Mouse (Mus musculus) spleen, adult 2 months (tissue): ENCODE data around the gene Ankrd39. TPM values are rescaled to one million over a fixed set of nuclear protein-coding genes. Genes with fewer than 3 reads are reported as not detected.
A peak's percentile ranks its signal among the peaks of the same experiment; 100 is the strongest.

Experiments
- DNase-seq, 2 experiments: peaks; one replicate each; pipeline versions ENCODE4 v3.0.0 to v3.0.0-alpha.2; 2012 to 2021; ENCODE audit warnings: low spot score in 2 of 2, low read depth in 1 of 2
- H3K27ac ChIP-seq: fragments of 200-500 bp; 2 replicates; pipeline ENCODE4 v1.5.1; 2012; ENCODE audit warnings: low read length, inconsistent platforms; ENCODE audit not compliant: insufficient read depth
- H3K27me3 ChIP-seq: fragments of 200-500 bp; 2 replicates; pipeline ENCODE4 v1.6.1; 2012; ENCODE audit warnings: mild to moderate bottlenecking, moderate library complexity, low read length, inconsistent platforms; ENCODE audit not compliant: control insufficient read depth, insufficient read depth
- H3K36me3 ChIP-seq: fragments of 200-500 bp; 2 replicates; pipeline ENCODE4 v1.6.1; 2012; ENCODE audit warnings: mild to moderate bottlenecking, low read length, inconsistent platforms; ENCODE audit not compliant: control insufficient read depth, insufficient read depth
- H3K4me1 ChIP-seq: fragments of 200-500 bp; 2 replicates; pipeline ENCODE4 v1.6.1; 2011; ENCODE audit warnings: inconsistent platforms; ENCODE audit not compliant: control insufficient read depth, insufficient read depth, insufficient read length
- H3K4me3 ChIP-seq: fragments of 200-500 bp; 2 replicates; pipeline ENCODE4 v1.5.1; 2011; ENCODE audit warnings: mild to moderate bottlenecking, inconsistent platforms; ENCODE audit not compliant: insufficient read depth, insufficient read length; ENCODE audit errors: extremely low read depth
- CTCF ChIP-seq: fragments of 200-500 bp; IDR thresholded peaks from 2 replicates; pipeline ENCODE4 v1.5.1; 2011; ENCODE audit warnings: mild to moderate bottlenecking, inconsistent platforms; ENCODE audit not compliant: insufficient read depth, insufficient read length, insufficient replicate concordance; ENCODE audit errors: extremely low read depth
- POLR2A ChIP-seq: fragments of 200-500 bp; IDR thresholded peaks from 2 replicates; pipeline ENCODE4 v1.6.1; 2011; ENCODE audit warnings: low read depth, low read length, inconsistent platforms
- WGBS: fragments of 180-500 bp; shearing (Covaris S2); methylation state at CpG from one replicate; pipeline ENCODE4 v1.1.7; 2018; 5-methylcytosine and 5-hydroxymethylcytosine counted together
- polyA plus RNA-seq: library from polyadenylated mRNA; depleted of rRNA; stranded (reverse); fragments of >200 nt; gene quantifications from 2 replicates; pipeline ENCODE4 v1.2.3, GENCODE M21; 2012; rRNA removed

The Ankrd39 gene
- polyA plus RNA-seq = 22.2 and 26.0 TPM in 2 replicates

GRCm38 (mm10) chr1:36546888-36547471 lies at the start of gene Ankrd39:
Ankrd39 (minus strand) TSS chr1:36547445.
- H3K27ac ChIP-seq = peak within 1 kb of the TSS; percentile 46
- WGBS = under 1% methylated on average over 43 of the region's 43 CpGs

GRCm38 (mm10) chr1:36596114-36596513 lies 48.9 kb upstream of the Ankrd39 start:
- Histone ChIP-seq H3K4me1 (peaks cover 7% of the 10 kb centered on the region; the same call in 1 of the 2 replicates), H3K4me3 (no peak overlapping the region), H3K27me3 (no peaks in the 10 kb centered on the region), H3K36me3 (no peaks in the 10 kb centered on the region), H3K27ac (no peak overlapping the region)
- DNase-seq = no peak
- WGBS = 69% methylated on average over 4 of the region's 4 CpGs
- no peak for TF ChIP-seq POLR2A
- TF ChIP-seq CTCF = no peak

More at GRCm38 (mm10) chr1:36546888-36547471, at the start of gene Ankrd39:
- TF ChIP-seq POLR2A = peak; percentile 64
- TF ChIP-seq CTCF = peak; percentile 97
- Histone ChIP-seq H3K36me3 (peaks cover 3% of the 10 kb centered on the region; the same call in 1 of the 2 replicates), H3K27me3 (no peaks in the 10 kb centered on the region), H3K4me1 (peaks cover 2% of the 10 kb centered on the region; the same call in 1 of the 2 replicates), H3K4me3 (peak within 1 kb of the TSS; percentile 83)
- DNase-seq = peak; percentile 93 to 97

- H3K4me1 ChIP-seq = peaks cover 8% of the 10 kb centered on the region; the same call in 1 of the 2 replicates
- 77% methylated on average over 10 of the region's 10 CpGs for WGBS
- no peaks in the 10 kb centered on the region for H3K27me3 ChIP-seq
- H3K27ac ChIP-seq = no peak overlapping the region
- TF ChIP-seq POLR2A = no peak
- no peak for DNase-seq
- H3K4me3 ChIP-seq = no peak overlapping the region
- no peaks in the 10 kb centered on the region for H3K36me3 ChIP-seq
These were observed 48.1 kb upstream of the Ankrd39 start for GRCm38 (mm10) chr1:36595167-36595931.

- H3K4me3 ChIP-seq = no peak overlapping the region
- no peak overlapping the region for H3K27ac ChIP-seq
- WGBS = 42% methylated on average over 1 of the region's 1 CpGs
- H3K36me3 ChIP-seq = no peaks in the 10 kb centered on the region
- H3K27me3 ChIP-seq = no peaks in the 10 kb centered on the region
- TF ChIP-seq POLR2A (no peak), CTCF (no peak)
- H3K4me1 ChIP-seq = peaks cover 11% of the 10 kb centered on the region; the same call in 1 of the 2 replicates
- no peak for DNase-seq
These were observed 45.9 kb upstream of the Ankrd39 start for GRCm38 (mm10) chr1:36593099-36593498.

GRCm38 (mm10) chr1:36591408-36591807 lies 44.2 kb upstream of the Ankrd39 start:
- WGBS = 7% methylated on average over 2 of the region's 2 CpGs

GRCm38 (mm10) chr1:36590664-36591063 lies 43.4 kb upstream of the Ankrd39 start:
- whole genome bisulfite sequencing = 81% methylated on average over 9 of the region's 9 CpGs
- no peaks in the 10 kb centered on the region for H3K27me3 ChIP-seq
- no peak overlapping the region for H3K4me3 ChIP-seq
- DNase-seq = no peak
- H3K27ac ChIP-seq = no peak overlapping the region
- no peak for TF ChIP-seq CTCF
- TF ChIP-seq POLR2A = no peak
- H3K36me3 ChIP-seq = no peaks in the 10 kb centered on the region
- peaks cover 11% of the 10 kb centered on the region; the same call in 1 of the 2 replicates for H3K4me1 ChIP-seq

More at GRCm38 (mm10) chr1:36591408-36591807, 44.2 kb upstream of the Ankrd39 start:
- no peak overlapping the region for H3K27ac ChIP-seq
- H3K36me3 ChIP-seq = no peaks in the 10 kb centered on the region
- no peak for TF ChIP-seq POLR2A
- TF ChIP-seq CTCF = no peak
- DNase-seq = no peak
- H3K4me1 ChIP-seq = peaks cover 11% of the 10 kb centered on the region; the same call in 1 of the 2 replicates
- no peaks in the 10 kb centered on the region for H3K27me3 ChIP-seq
- H3K4me3 ChIP-seq = no peak overlapping the region

- no peak for TF ChIP-seq POLR2A
- no peak for TF ChIP-seq CTCF
- 83% methylated on average over 6 of the region's 6 CpGs for WGBS
- no peak for DNase-seq
- Histone ChIP-seq H3K4me1 (peaks cover 11% of the 10 kb centered on the region; the same call in 1 of the 2 replicates), H3K27ac (no peak overlapping the region), H3K27me3 (no peaks in the 10 kb centered on the region), H3K4me3 (no peak overlapping the region), H3K36me3 (no peaks in the 10 kb centered on the region)
These were observed 42.2 kb upstream of the Ankrd39 start for GRCm38 (mm10) chr1:36589486-36589885.
